Mouse (Mus musculus): Measurements from ENCODE around the gene Itpr1. TPM values are rescaled to one million over a fixed set of nuclear protein-coding genes. Genes with fewer than 3 reads are reported as not detected.

Gene Itpr1
- polyA plus RNA-seq, 1 experiment from 2014 or later: 14.6 TPM

DNA sequence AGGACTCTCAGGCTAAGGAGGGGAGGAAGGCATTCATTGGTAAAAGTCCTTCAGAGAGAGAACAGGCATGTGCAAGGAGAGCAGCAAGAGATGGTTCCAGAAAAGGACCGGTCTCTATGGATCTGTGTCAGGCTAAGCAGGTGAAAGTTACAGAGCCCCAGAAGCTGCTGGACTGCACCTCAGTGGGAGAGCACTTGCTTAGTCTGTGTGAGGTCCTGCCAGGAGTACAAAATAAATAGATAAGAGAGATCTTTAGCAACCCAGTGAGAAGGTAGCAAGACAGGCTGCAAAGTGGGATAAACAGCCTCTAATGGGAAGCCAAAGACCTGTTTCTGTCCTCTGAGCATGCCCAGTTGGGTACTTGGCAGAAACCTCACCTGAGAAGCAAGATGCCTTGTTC lies 305.1 kb downstream of the Itpr1 start:
- Histone ChIP-seq H3K4me1 (peaks cover 7% of the 10 kb centered on the region; the same call in 1 of the 2 replicates), H3K36me3 (peaks cover 41% of the 10 kb centered on the region), H3K27ac (no peak overlapping the region; the same call in 1 of the 2 replicates), H3K27me3 (ENCODE audit: insufficient read depth, poor library complexity, severe bottlenecking) (no peaks in the 10 kb centered on the region), H3K4me3 (no peak overlapping the region), H3K9me3 (no peaks in the 10 kb centered on the region)
- WGBS: 90% methylated on average over 1 of the region's 1 CpGs
- no peak for DNase-seq (ENCODE audit: low spot score)

DNA sequence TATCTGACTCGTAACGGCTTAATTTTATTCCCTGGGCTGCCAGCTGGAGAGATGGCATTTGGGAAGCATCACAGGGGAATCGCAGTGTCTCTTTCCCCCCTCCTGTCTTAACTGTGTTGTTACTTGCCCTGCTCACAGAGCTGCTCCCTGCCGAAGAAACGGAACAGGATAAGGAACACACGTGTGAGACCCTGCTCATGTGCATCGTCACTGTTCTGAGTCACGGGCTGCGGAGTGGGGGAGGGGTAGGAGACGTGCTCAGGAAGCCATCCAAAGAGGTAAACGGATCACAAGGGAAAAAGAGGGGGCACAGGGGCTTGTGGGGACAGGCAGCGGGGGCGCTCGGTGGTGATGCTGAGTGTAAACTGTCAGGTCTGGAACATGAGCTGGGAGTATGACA lies 305.7 kb downstream of the Itpr1 start:
- 60% methylated on average over 14 of the region's 14 CpGs for WGBS
- Histone ChIP-seq H3K27me3 (ENCODE audit: insufficient read depth, poor library complexity, severe bottlenecking) (no peaks in the 10 kb centered on the region), H3K4me3 (no peak overlapping the region), H3K9me3 (no peaks in the 10 kb centered on the region), H3K27ac (0 out of 2 replicates have a peak overlapping the region, but pooled peaks have one; percentile 12), H3K36me3 (peaks cover 46% of the 10 kb centered on the region), H3K4me1 (peaks cover 7% of the 10 kb centered on the region; the same call in 1 of the 2 replicates)
- no peak for DNase-seq (ENCODE audit: low spot score)

DNA sequence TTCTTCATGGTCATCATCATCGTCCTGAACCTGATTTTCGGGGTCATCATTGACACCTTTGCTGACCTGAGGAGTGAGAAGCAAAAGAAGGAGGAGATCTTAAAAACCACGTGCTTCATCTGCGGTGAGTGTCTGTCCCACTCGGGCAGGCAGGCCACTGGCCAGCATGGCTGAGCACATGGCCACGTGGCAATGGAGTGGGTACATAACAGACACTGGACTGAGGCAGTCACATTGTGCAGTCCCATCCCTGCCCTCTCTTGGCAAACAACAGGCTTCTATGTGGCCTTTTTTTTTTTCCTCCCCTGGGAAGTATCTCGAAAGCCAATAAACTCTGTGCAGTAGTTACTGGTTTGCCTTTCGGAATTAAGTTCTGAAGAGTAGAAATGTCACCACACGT lies 306.4 kb downstream of the Itpr1 start:
- 89% methylated on average over 9 of the region's 9 CpGs for WGBS
- no peak for DNase-seq (ENCODE audit: low spot score)
- Histone ChIP-seq H3K27ac (no peak overlapping the region), H3K4me1 (peaks cover 7% of the 10 kb centered on the region; the same call in 1 of the 2 replicates), H3K9me3 (no peaks in the 10 kb centered on the region), H3K36me3 (peaks cover 51% of the 10 kb centered on the region), H3K4me3 (no peak overlapping the region), H3K27me3 (ENCODE audit: insufficient read depth, poor library complexity, severe bottlenecking) (no peaks in the 10 kb centered on the region)

DNA sequence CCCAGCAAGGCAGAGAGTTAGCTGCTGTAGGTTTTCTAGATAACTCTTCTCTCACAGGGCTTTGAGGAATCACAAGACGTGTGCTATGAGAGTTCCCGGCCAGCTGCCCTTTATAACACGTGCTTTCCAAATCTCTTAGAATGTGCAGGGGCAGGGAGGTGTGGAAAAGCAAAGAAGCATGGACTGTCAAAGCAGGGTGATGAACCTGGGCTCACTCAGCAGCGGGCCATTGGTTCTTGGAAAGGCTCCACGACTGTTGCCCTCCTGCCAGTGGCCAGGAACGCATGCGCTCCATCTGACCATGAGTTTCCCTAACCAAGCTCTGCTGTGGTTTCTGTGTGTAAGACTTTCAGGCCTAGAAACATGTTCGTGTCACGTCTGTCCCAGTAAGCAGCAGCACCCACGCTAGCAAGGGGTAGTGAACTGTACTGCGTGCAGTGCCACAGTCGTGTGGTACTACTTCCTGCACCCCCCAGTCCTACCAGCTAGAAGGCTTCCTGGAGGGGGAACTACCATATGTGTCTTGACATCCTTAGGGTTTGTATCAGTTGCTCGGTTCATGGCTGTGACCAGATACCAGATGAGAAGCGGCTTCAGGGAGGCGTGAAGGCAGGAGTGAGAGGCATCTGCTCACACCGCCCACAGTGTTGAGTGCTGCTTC lies 311.2 kb downstream of the Itpr1 start:
- Histone ChIP-seq H3K4me1 (peaks cover 9% of the 10 kb centered on the region), H3K27me3 (ENCODE audit: insufficient read depth, poor library complexity, severe bottlenecking) (no peaks in the 10 kb centered on the region), H3K27ac (no peak overlapping the region), H3K9me3 (no peaks in the 10 kb centered on the region), H3K4me3 (no peak overlapping the region), H3K36me3 (peaks cover 35% of the 10 kb centered on the region)
- 89% methylated on average over 16 of the region's 16 CpGs for WGBS
- no peak for DNase-seq (ENCODE audit: low spot score)

DNA sequence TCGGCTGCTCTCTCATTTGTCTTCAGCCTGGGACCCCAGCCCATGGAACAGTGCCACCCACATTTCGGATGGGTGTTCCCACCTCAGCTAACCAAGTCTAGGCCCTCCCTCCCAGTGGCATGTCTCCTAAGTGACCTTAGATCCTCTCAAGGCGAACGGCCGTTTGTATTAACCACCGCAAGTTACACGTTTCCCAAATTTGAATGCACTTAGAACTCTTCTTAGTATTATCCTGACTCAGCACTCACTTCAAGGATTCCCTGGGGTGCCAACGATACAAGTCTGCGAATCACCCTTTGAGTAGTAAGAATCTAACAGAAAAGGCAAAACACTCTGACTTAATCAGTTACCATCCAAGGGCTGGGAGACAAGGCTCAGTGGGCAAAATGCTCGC lies 311.7 kb downstream of the Itpr1 start:
- Histone ChIP-seq H3K36me3 (peaks cover 30% of the 10 kb centered on the region), H3K4me3 (no peak overlapping the region), H3K27me3 (ENCODE audit: insufficient read depth, poor library complexity, severe bottlenecking) (no peaks in the 10 kb centered on the region), H3K27ac (no peak overlapping the region), H3K9me3 (no peaks in the 10 kb centered on the region), H3K4me1 (peaks cover 9% of the 10 kb centered on the region)
- 93% methylated on average over 10 of the region's 10 CpGs for WGBS
- no peak for DNase-seq (ENCODE audit: low spot score)

DNA sequence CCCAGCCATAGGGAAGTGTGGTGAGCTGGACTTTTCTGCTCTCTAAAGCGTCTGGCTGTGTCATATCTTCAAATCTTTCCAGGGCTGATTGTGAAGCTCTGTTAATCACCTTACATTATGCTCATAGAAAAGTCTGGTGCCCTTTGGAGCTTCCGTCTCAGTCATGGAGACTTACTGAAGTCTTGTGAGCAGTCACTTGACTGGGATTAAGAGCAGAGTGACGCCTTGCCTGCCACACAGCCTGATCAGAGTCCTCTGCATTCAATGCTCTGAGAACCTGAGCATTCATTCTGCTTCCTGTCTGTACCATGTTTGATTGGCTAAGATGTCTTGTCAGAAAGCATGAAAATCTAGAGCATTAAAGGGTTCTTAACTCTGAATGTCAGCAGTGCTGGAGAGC lies 314.7 kb downstream of the Itpr1 start:
- WGBS: 71% methylated on average over 3 of the region's 3 CpGs
- H3K36me3 ChIP-seq: peaks cover 20% of the 10 kb centered on the region
- H3K4me3 ChIP-seq: no peak overlapping the region
- H3K27ac ChIP-seq: peak overlapping the region; percentile 36; the same call in 1 of the 2 replicates
- H3K27me3 ChIP-seq (ENCODE audit: insufficient read depth, poor library complexity, severe bottlenecking): no peaks in the 10 kb centered on the region
- DNase-seq (ENCODE audit: low spot score): no peak
- peaks cover 29% of the 10 kb centered on the region for H3K4me1 ChIP-seq
- H3K9me3 ChIP-seq: no peaks in the 10 kb centered on the region

DNA sequence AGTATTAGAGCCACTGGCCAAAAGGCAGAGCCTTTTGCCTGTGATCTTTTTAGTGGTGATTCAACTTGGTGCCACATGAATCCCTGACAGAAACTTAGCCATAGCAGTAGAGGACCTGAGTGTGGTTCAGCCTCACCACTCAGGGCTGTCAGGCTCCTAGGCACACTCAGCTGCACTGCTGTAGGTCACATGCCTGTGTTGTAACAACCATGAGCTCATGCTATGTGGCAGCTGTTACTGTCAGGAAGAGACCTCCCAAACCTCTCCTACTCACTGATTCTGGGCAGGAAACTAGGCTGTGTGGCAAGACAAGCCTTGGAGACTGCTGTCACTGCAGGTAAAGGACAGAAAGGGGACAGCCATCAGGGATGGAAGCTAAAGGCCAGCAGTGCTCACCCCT lies 315.1 kb downstream of the Itpr1 start:
- H3K4me3 ChIP-seq: no peak overlapping the region

DNA sequence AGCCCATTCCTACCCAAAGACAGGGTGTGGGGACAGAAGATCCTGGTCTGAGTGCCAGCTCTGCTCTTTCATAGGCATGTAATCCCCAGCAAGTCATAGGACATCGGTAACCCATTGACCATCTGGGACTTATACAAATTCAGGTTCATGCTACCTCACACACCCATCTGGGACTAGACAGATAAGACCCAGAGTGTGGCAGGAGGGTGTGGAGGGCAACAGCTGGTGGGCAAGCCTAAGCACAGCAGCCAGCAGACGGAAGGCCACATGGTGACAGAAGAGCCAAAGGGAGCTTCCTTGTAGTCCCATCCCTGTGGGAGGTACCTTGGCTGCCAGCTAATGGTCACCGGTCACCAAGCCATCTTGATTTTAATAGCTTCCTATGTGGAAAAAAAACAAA lies 316.3 kb downstream of the Itpr1 start:
- H3K27me3 ChIP-seq (ENCODE audit: insufficient read depth, poor library complexity, severe bottlenecking): no peaks in the 10 kb centered on the region
- no peak for DNase-seq (ENCODE audit: low spot score)
- H3K27ac ChIP-seq: no peak overlapping the region
- 91% methylated on average over 3 of the region's 3 CpGs for WGBS
- no peak overlapping the region for H3K4me3 ChIP-seq
- peaks cover 8% of the 10 kb centered on the region; the same call in 1 of the 2 replicates for H3K36me3 ChIP-seq
- H3K4me1 ChIP-seq: peaks cover 35% of the 10 kb centered on the region
- H3K9me3 ChIP-seq: no peaks in the 10 kb centered on the region

More for the DNA sequence above, 315.1 kb downstream of the Itpr1 start:
- H3K36me3 ChIP-seq: peaks cover 20% of the 10 kb centered on the region
- DNase-seq (ENCODE audit: low spot score): no peak
- peaks cover 34% of the 10 kb centered on the region for H3K4me1 ChIP-seq
- peak overlapping the region; percentile 36; the same call in 1 of the 2 replicates for H3K27ac ChIP-seq
- H3K9me3 ChIP-seq: no peaks in the 10 kb centered on the region
- H3K27me3 ChIP-seq (ENCODE audit: insufficient read depth, poor library complexity, severe bottlenecking): no peaks in the 10 kb centered on the region

DNA sequence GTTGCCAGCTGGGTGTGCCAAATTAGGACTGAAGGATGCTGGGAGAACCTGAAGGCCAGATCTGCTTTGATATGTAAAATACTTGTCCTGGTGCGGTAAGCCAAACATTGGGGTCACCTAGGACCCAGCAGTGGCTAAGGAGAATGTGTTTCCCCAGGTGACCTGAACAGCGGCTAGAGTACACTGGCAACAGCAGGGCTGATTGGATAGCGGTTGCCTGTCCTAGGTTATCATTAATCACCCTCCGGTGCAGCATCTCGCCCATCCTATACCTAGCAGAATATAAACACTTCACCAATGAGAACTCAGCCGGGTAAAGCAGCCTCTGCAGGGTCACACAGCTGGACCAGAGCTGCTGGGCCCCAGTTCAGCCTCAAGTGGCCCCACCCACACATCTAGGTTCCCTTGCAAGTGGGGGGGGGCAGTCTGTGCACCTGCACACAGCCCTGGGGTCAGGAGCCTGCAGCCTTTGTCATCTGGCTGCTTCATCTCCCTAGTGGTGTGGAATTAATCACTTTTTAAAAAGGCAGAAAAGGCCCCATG lies 318.0 kb downstream of the Itpr1 start:
- no peaks in the 10 kb centered on the region for H3K27me3 ChIP-seq (ENCODE audit: insufficient read depth, poor library complexity, severe bottlenecking)
- H3K27ac ChIP-seq: 0 out of 2 replicates have a peak overlapping the region, but pooled peaks have one; percentile 53
- no peak overlapping the region for H3K4me3 ChIP-seq
- WGBS: 64% methylated on average over 6 of the region's 6 CpGs
- H3K9me3 ChIP-seq: no peaks in the 10 kb centered on the region
- H3K36me3 ChIP-seq: peaks cover 4% of the 10 kb centered on the region; the same call in 1 of the 2 replicates
- no peak for DNase-seq (ENCODE audit: low spot score)
- peaks cover 35% of the 10 kb centered on the region for H3K4me1 ChIP-seq

DNA sequence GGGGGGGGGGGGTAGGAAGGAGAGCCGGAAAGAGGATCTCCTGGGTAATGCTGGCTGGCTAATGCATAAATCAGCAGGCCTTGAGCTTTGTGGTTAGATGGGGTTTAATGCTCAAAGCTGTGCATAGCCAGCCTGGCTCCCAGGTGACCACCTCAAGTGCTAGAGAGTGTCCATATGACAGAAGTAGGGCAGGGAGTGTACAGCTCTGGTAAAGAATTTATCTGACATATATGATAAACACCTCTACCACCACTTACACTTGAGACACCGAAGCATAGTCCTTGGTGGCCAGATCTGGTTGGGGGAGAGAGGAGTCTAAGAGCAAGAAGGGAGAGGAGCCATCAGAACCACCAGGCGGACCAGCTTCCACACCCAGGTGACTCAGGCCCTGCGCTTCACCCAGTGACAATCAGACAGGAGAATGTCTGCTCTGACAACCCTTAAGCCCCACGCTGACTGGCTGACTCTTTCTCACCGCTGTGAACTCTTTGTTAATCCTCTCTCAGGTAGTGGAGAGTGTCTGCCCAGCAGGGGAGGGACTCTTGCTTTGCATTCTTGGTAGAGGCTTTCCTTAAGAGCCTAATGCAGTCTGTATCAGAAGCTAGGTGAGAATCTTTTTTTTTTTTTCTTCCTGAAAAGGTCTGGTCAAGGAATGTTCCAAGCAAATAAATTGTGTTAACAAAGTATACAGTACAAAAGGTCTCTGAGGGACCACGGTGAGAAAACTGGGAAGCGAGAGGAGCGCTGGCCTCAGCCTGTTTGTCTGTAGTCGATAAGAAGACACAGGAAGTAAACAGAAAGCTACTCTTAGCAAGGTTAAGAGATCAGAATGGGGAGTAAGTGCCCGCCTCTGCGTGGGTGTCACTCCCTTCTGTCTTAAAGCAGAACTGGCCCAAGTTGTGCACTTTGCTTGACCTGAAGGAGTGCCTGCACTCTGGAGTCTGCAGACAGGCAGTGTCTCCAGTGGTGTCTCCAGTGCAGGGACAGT lies 318.7 kb downstream of the Itpr1 start:
- Histone ChIP-seq H3K27me3 (ENCODE audit: insufficient read depth, poor library complexity, severe bottlenecking) (no peaks in the 10 kb centered on the region), H3K9me3 (no peaks in the 10 kb centered on the region), H3K36me3 (peaks cover 4% of the 10 kb centered on the region; the same call in 1 of the 2 replicates), H3K27ac (peak overlapping the region; percentile 53; the same call in 1 of the 2 replicates), H3K4me3 (no peak overlapping the region), H3K4me1 (peaks cover 38% of the 10 kb centered on the region)
- WGBS: 34% methylated on average over 12 of the region's 12 CpGs
- DNase-seq (ENCODE audit: low spot score): no peak

DNA sequence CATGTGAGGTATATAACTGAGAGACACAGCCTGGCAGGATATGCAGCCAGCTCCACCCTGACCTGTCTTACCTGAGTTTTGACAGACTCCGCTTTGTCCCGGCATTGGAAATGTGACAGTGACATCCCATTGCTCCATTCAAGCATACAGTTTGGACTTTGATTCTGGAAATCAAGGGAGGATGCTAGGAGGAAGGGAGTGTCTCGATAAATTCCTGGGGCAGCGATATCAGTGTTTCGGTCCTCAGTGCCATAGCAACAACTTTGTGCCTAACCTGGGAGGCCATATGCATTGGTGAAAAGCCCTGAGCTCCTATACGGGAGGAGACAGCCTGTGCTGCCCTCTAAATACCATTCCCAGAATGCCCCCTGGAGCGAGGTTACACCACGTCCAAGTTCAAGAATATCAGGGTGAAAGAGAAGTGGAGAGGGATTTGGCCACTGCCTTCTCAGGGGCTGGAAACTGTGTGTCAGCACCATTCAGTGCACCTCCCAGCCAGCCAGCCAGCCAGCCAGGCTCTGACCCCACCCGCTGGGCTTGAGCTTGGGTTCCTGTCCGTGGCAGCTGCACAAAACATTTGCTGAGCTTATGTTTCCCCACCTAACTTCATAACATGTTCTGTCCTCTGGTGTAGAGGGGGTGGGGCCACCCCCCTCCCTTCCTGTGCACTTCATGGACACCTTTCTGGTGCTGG lies 319.7 kb downstream of the Itpr1 start:
- H3K4me3 ChIP-seq: no peak overlapping the region
- H3K27ac ChIP-seq: peak overlapping the region; percentile 31; the same call in 1 of the 2 replicates
- H3K36me3 ChIP-seq: peaks cover 4% of the 10 kb centered on the region; the same call in 1 of the 2 replicates
- 70% methylated on average over 10 of the region's 10 CpGs for WGBS
- H3K9me3 ChIP-seq: no peaks in the 10 kb centered on the region
- H3K27me3 ChIP-seq (ENCODE audit: insufficient read depth, poor library complexity, severe bottlenecking): no peaks in the 10 kb centered on the region
- DNase-seq (ENCODE audit: low spot score): no peak
- H3K4me1 ChIP-seq: peaks cover 43% of the 10 kb centered on the region

DNA sequence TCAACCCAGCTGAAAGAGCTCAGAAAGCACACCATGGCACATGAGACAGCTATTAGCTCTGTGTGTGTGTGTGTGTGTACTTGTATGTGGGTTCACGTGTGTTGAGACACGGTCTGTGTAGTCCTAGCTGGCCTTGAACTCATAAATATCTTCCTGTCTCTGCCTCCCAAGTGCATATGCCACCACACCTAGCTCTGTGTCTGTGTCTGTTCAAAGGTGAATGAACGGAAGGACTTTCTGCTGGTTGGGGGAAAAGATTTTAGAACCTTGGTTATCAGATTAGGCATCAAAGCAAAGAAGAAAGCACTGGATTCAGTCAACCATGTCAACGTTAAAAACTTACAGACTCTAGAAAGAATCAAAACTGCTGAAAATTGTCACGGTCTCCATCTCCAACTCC lies 321.2 kb downstream of the Itpr1 start:
- Histone ChIP-seq H3K4me3 (no peak overlapping the region), H3K27ac (no peak overlapping the region), H3K9me3 (no peaks in the 10 kb centered on the region), H3K36me3 (no peaks in the 10 kb centered on the region), H3K4me1 (peaks cover 40% of the 10 kb centered on the region), H3K27me3 (ENCODE audit: insufficient read depth, poor library complexity, severe bottlenecking) (no peaks in the 10 kb centered on the region)
- 84% methylated on average over 5 of the region's 5 CpGs for WGBS
- no peak for DNase-seq (ENCODE audit: low spot score)
